Mouse (Mus musculus) stomach, embryonic 14.5 days (tissue): Measurements from ENCODE around the gene Atf7. TPM values are rescaled to one million over a fixed set of nuclear protein-coding genes. Genes with fewer than 3 reads are reported as not detected.

Experiments used
- ATAC-seq: fragments of 200-750 bp; cut with Nextera tagmentation; 2 replicates; pipeline ENCODE4 v1.8.0; 2017; ENCODE audit warnings: low read depth, moderate TSS enrichment; ENCODE audit not compliant: insufficient number of reproducible peaks, insufficient read depth, low FRiP score
- H3K27ac ChIP-seq: fragments of 300-500 bp; sonication (generic); 2 replicates; pipeline ENCODE4 v1.5.1; 2014; ENCODE audit warnings: mild to moderate bottlenecking, low read length, moderate library complexity, mixed read lengths
- H3K27me3 ChIP-seq: fragments of 300-500 bp; sonication (generic); 2 replicates; pipeline ENCODE4 v1.6.1; 2014; ENCODE audit warnings: low read length, control low read depth, mixed read lengths; ENCODE audit not compliant: control insufficient read depth, insufficient read depth
- H3K36me3 ChIP-seq: fragments of 300-500 bp; sonication (generic); 2 replicates; pipeline ENCODE4 v1.6.1; 2014; ENCODE audit warnings: mild to moderate bottlenecking, control low read depth, low read length, moderate library complexity, mixed read lengths; ENCODE audit not compliant: control insufficient read depth, insufficient read depth
- H3K4me1 ChIP-seq: fragments of 300-500 bp; sonication (generic); 2 replicates; pipeline ENCODE4 v1.6.1; 2014; ENCODE audit warnings: low read length, control low read depth, mixed read lengths; ENCODE audit not compliant: control insufficient read depth, insufficient read depth
- H3K4me2 ChIP-seq: fragments of 300-500 bp; sonication (generic); replicated peaks from 2 replicates; pipeline ENCODE4 v1.6.1; 2014; ENCODE audit warnings: low read depth, low read length, control low read depth
- H3K4me3 ChIP-seq: fragments of 300-500 bp; sonication (generic); 2 replicates; pipeline ENCODE4 v1.5.1; 2014; ENCODE audit warnings: low read depth, low read length, control low read depth
- H3K9ac ChIP-seq: fragments of 300-500 bp; sonication (generic); replicated peaks from 2 replicates; pipeline ENCODE4 v1.6.1; 2014; ENCODE audit warnings: low read depth, mild to moderate bottlenecking, control low read depth, low read length, moderate library complexity, mixed read lengths
- H3K9me3 ChIP-seq: fragments of 300-500 bp; sonication (generic); 2 replicates; pipeline ENCODE4 v1.6.1; 2016; ENCODE audit warnings: low read depth, low read length, control low read depth; ENCODE audit not compliant: control insufficient read depth
- WGBS: fragments of 180-500 bp; shearing (Covaris S2); extraction: QIAGEN DNeasy Blood & Tissue Kit; methylation state at CpG from one replicate; pipeline ENCODE4 v1.1.7; 2014; 5-methylcytosine and 5-hydroxymethylcytosine counted together
- polyA plus RNA-seq: library from polyadenylated mRNA; unstranded; fragments of >200 nt; fragmentation: Nextera tagmentation; extraction: Ambion mirVana; gene quantifications from 2 replicates; pipeline ENCODE4 v1.2.1, GENCODE M21; 2014

The Atf7 gene
- 42.7 and 48.9 TPM in 2 replicates for polyA plus RNA-seq

- Histone ChIP-seq H3K36me3 (no peaks in the 10 kb centered on the region), H3K27ac (peak within 1 kb of the TSS; percentile 98), H3K4me3 (peak within 1 kb of the TSS; percentile 82), H3K4me1 (peaks cover 9% of the 10 kb centered on the region), H3K9ac (peak within 1 kb of the TSS; percentile 66), H3K9me3 (no peaks in the 10 kb centered on the region), H3K27me3 (no peaks in the 10 kb centered on the region), H3K4me2 (peak within 1 kb of the TSS; percentile 89)
- under 1% methylated on average over 50 of the region's 51 CpGs for whole genome bisulfite sequencing
- peak; percentile 99 for ATAC-seq
These were observed at the start of gene Atf7, which contains the start of gene Gm28047 for GRCm38 (mm10) chr15:102624970-102625686. Atf7 (minus strand) TSS chr15:102625464. Gm28047 (minus strand) TSS chr15:102625067.

GRCm38 (mm10) chr15:102673548-102673947 lies 48.3 kb upstream of the Atf7 start:
- H3K27ac ChIP-seq: peak overlapping the region; percentile 99
- no peaks in the 10 kb centered on the region for H3K9me3 ChIP-seq
- peak overlapping the region; percentile 71 for H3K4me2 ChIP-seq
- WGBS: 5% methylated on average over 10 of the region's 10 CpGs
- H3K9ac ChIP-seq: no peak overlapping the region
- peak overlapping the region; percentile 43; the same call in 1 of the 2 replicates for H3K4me3 ChIP-seq
- H3K4me1 ChIP-seq: peaks cover 3% of the 10 kb centered on the region; the same call in 1 of the 2 replicates
- ATAC-seq: peak; percentile 47
- no peaks in the 10 kb centered on the region for H3K27me3 ChIP-seq
- no peaks in the 10 kb centered on the region; the same call in 1 of the 2 replicates for H3K36me3 ChIP-seq

- Histone ChIP-seq H3K36me3 (peaks cover 7% of the 10 kb centered on the region), H3K27ac (peak within 1 kb of the TSS; percentile 99)
These were observed 47.2 kb upstream of the Atf7 start, which contains the start of gene Atp5g2 for GRCm38 (mm10) chr15:102672215-102673071. Atp5g2 (minus strand) TSS chr15:102672352.

GRCm38 (mm10) chr15:102671721-102672214 lies 46.5 kb upstream of the Atf7 start:
- H3K4me3 ChIP-seq: peak overlapping the region; percentile 43
- H3K4me2 ChIP-seq: peak overlapping the region; percentile 71
- peak overlapping the region; percentile 82 for H3K9ac ChIP-seq
- peaks cover 3% of the 10 kb centered on the region; the same call in 1 of the 2 replicates for H3K4me1 ChIP-seq
- H3K36me3 ChIP-seq: peaks cover 14% of the 10 kb centered on the region
- ATAC-seq: peak; percentile 60; the same call in 1 of the 2 replicates
- H3K27me3 ChIP-seq: no peaks in the 10 kb centered on the region
- 1% methylated on average over 34 of the region's 34 CpGs for WGBS
- peak overlapping the region; percentile 99 for H3K27ac ChIP-seq
- no peaks in the 10 kb centered on the region for H3K9me3 ChIP-seq

More at GRCm38 (mm10) chr15:102672215-102673071, 47.2 kb upstream of the Atf7 start, which contains the start of gene Atp5g2:
- Histone ChIP-seq H3K9ac (peak within 1 kb of the TSS; percentile 82), H3K4me3 (peak within 1 kb of the TSS; percentile 43), H3K4me1 (peaks cover 3% of the 10 kb centered on the region; the same call in 1 of the 2 replicates), H3K4me2 (peak within 1 kb of the TSS; percentile 71), H3K27me3 (no peaks in the 10 kb centered on the region), H3K9me3 (no peaks in the 10 kb centered on the region)
- 2% methylated on average over 37 of the region's 37 CpGs for WGBS
- ATAC-seq: no peak

GRCm38 (mm10) chr15:102670767-102671575 lies 45.7 kb upstream of the Atf7 start:
- Histone ChIP-seq H3K4me3 (peak overlapping the region; percentile 81), H3K4me1 (peaks cover 3% of the 10 kb centered on the region; the same call in 1 of the 2 replicates), H3K36me3 (peaks cover 22% of the 10 kb centered on the region), H3K4me2 (peak overlapping the region; percentile 71), H3K27ac (peak overlapping the region; percentile 99), H3K9me3 (no peaks in the 10 kb centered on the region), H3K27me3 (no peaks in the 10 kb centered on the region), H3K9ac (peak overlapping the region; percentile 93)
- WGBS: under 1% methylated on average over 53 of the region's 53 CpGs
- ATAC-seq: peak; percentile 91

GRCm38 (mm10) chr15:102670281-102670680 lies 45.0 kb upstream of the Atf7 start:
- Histone ChIP-seq H3K4me2 (peak overlapping the region; percentile 71), H3K4me3 (peak overlapping the region; percentile 81), H3K27me3 (no peaks in the 10 kb centered on the region), H3K9ac (peak overlapping the region; percentile 93), H3K9me3 (no peaks in the 10 kb centered on the region), H3K36me3 (peaks cover 24% of the 10 kb centered on the region), H3K27ac (peak overlapping the region; percentile 93), H3K4me1 (peaks cover 3% of the 10 kb centered on the region; the same call in 1 of the 2 replicates)
- ATAC-seq: no peak
- WGBS: 12% methylated on average over 6 of the region's 6 CpGs

- Histone ChIP-seq H3K9ac (0 out of 2 replicates have a peak overlapping the region, but pooled peaks have one; percentile 14), H3K4me3 (peak overlapping the region; percentile 81), H3K36me3 (peaks cover 31% of the 10 kb centered on the region), H3K4me2 (peak overlapping the region; percentile 71), H3K27me3 (no peaks in the 10 kb centered on the region), H3K4me1 (peaks cover 3% of the 10 kb centered on the region; the same call in 1 of the 2 replicates), H3K27ac (0 out of 2 replicates have a peak overlapping the region, but pooled peaks have one; percentile 7), H3K9me3 (no peaks in the 10 kb centered on the region)
- ATAC-seq: no peak
- WGBS: 87% methylated on average over 8 of the region's 8 CpGs
These were observed 44.3 kb upstream of the Atf7 start for GRCm38 (mm10) chr15:102669571-102669970.
